Mouse (Mus musculus): Measurements from ENCODE around the gene Cenpj. TPM values are rescaled to one million over a fixed set of nuclear protein-coding genes. Genes with fewer than 3 reads are reported as not detected.

Gene Cenpj
- polyA plus RNA-seq, 1 experiment from 2014 or later: 22.1 TPM

DNA sequence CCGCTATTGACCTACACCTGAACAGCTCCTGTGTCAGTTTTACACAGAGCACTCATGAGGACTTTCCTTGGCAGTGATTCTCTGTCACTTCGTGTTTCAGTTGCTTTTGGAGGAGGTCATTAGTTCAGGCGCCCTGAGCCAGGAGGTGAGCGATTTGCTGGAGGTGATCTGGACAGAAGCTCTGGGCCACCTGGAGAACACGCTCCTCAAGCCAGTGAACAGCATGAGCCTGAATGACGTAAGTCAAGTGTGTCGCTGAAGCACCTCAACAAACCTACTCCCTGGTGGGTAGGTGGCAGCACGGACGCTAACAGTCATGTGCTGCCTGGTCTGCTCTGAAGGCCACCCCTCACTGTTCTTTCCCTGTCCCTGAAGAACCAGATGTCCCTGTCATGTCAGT lies 17.0 kb upstream of the Cenpj start:
- WGBS: 89% methylated on average over 9 of the region's 9 CpGs
- Histone ChIP-seq H3K9me3 (ENCODE audit: control insufficient read depth, low read length) (no peaks in the 10 kb centered on the region), H3K27me3 (ENCODE audit: control insufficient read depth, insufficient read depth, low read length) (no peaks in the 10 kb centered on the region), H3K4me1 (ENCODE audit: control insufficient read depth, insufficient read depth, low read length) (no peaks in the 10 kb centered on the region), H3K4me3 (ENCODE audit: low read depth, low read length) (no peak overlapping the region), H3K4me2 (ENCODE audit: low read depth, severe bottlenecking) (no peak overlapping the region), H3K27ac (replicated peaks; ENCODE audit: low read depth, low read length) (no peak overlapping the region), H3K36me3 (ENCODE audit: control insufficient read depth, insufficient read depth, low read length) (no peaks in the 10 kb centered on the region), H3K9ac (ENCODE audit: low read length) (no peak overlapping the region)
- DNase-seq (ENCODE audit: low spot score) (no peak), ATAC-seq (ENCODE audit: insufficient number of reproducible peaks, low FRiP score, low TSS enrichment, low read depth) (no peak)

DNA sequence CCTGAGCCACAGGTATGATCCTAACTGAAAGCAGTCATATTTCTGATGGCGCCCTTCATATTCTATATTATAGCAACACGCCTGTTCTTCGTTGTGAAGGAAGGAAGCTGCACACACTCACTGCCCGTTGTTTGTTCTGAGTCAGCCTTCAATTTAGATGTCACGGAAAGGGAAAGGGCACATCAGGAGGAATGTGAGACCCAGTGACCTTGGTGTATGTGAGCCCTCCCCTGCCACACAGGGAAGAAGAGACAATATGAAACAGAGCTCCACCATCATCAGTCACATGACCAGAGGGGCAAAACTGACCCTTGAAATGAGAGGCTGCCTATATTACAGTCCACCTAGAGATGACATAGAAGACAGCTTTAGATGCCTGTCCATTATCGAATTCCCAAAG lies 7.1 kb upstream of the Cenpj start:
- WGBS: 85% methylated on average over 6 of the region's 6 CpGs
- DNase-seq (ENCODE audit: low spot score) (no peak), ATAC-seq (ENCODE audit: insufficient number of reproducible peaks, low FRiP score, low TSS enrichment, low read depth) (no peak)
- Histone ChIP-seq H3K36me3 (ENCODE audit: control insufficient read depth, insufficient read depth, low read length) (no peaks in the 10 kb centered on the region), H3K27me3 (ENCODE audit: control insufficient read depth, insufficient read depth, low read length) (no peaks in the 10 kb centered on the region), H3K9ac (ENCODE audit: low read length) (no peak overlapping the region), H3K4me1 (ENCODE audit: control insufficient read depth, insufficient read depth, low read length) (no peaks in the 10 kb centered on the region), H3K4me2 (ENCODE audit: low read depth, severe bottlenecking) (no peak overlapping the region), H3K9me3 (ENCODE audit: control insufficient read depth, low read length) (no peaks in the 10 kb centered on the region), H3K27ac (replicated peaks; ENCODE audit: low read depth, low read length) (no peak overlapping the region), H3K4me3 (ENCODE audit: low read depth, low read length) (no peak overlapping the region)

DNA sequence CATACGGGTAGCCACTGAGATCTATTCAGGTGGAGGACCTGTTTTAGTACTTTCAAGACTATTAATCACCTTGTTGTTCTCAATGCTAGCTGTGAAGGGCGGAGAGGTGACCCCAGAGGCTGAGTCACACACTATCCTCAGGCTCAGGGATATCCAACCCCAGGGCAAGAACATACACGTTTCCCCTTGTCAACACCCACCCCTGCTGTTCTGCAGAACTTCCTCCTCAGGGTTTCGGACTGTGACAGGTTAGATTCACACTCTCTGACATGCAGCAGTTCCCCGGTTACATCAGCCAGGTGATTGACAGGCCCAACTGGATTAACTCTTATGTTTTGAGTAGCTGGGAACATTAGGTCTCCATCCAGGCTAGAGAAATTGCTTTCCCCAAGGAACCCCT lies 5.9 kb upstream of the Cenpj start:
- 53% methylated on average over 5 of the region's 5 CpGs for WGBS
- no peaks in the 10 kb centered on the region for H3K4me1 ChIP-seq (ENCODE audit: control insufficient read depth, insufficient read depth, low read length)
- no peak for DNase-seq (ENCODE audit: low spot score)
- no peak overlapping the region for H3K9ac ChIP-seq (ENCODE audit: low read length)
- ATAC-seq (ENCODE audit: insufficient number of reproducible peaks, low FRiP score, low TSS enrichment, low read depth): no peak
- H3K36me3 ChIP-seq (ENCODE audit: control insufficient read depth, insufficient read depth, low read length): no peaks in the 10 kb centered on the region
- H3K4me2 ChIP-seq (ENCODE audit: low read depth, severe bottlenecking): no peak overlapping the region
- no peak overlapping the region for H3K27ac ChIP-seq (replicated peaks; ENCODE audit: low read depth, low read length)
- no peak overlapping the region for H3K4me3 ChIP-seq (ENCODE audit: low read depth, low read length)
- H3K27me3 ChIP-seq (ENCODE audit: control insufficient read depth, insufficient read depth, low read length): no peaks in the 10 kb centered on the region
- H3K9me3 ChIP-seq (ENCODE audit: control insufficient read depth, low read length): no peaks in the 10 kb centered on the region

DNA sequence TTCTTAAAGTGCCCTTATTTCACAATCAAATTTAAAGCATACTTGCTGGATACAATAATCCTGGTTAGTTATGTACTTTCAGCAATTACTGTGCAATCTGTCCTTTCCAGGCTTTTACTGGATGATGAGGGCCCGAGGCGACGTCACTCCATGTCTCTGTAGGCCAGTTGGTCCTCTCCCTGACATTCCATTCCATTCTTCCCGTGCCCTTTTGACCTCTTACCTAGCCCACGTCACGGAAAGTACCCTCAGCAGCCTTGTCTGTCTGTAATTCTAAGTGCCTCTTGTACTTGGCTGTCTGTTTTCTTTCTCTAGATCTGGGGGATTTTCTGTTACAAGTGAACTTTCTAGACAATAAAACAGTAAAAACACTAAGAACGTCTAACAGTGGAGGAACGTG lies 3.8 kb upstream of the Cenpj start:
- H3K27me3 ChIP-seq (ENCODE audit: control insufficient read depth, insufficient read depth, low read length): no peaks in the 10 kb centered on the region
- no peak for ATAC-seq (ENCODE audit: insufficient number of reproducible peaks, low FRiP score, low TSS enrichment, low read depth)

DNA sequence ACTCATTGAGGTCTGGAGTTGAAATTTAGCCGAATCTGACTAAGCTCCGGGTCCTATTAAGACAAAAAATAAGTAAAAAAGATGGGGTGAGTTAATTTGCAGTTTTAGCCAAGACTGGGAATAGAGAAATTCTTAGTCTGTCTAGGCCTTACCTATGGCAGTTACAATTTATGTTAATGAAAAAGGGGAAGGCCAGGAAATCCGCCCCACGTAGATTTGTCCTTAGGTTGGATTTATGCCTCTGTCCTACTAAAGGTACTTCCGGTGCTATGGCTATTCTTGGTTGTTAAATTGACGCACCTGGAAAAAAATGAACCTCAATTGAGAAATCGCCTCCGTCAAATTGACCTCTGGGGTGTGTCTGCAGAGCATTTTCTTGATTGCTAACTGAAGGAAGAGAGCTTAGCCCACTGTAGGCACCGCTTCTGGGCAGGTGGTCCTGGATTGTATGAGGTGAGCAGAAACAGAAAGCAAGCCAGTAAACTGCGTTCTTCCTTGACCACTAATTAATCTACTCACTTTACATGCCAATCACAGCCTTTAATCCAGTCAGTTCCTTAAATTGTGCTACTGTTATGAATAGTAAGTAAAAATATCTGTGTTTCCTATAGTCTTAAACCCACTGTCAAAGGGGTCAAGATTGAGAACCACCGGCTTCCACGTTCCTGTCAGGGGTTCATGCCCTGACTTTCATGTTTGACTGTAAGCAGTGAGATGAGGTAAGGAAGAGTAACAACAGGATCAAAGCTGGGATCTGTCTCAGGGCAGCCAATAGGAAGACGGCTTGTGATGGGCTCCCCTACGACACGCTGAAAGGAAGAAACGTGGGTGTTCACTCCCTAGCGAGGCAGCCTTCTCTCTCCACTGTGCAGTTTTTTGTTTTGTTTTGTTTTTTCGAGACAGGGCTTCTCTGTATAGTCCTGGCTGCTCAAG lies 1.0 kb upstream of the Cenpj start:
- Histone ChIP-seq H3K4me1 (ENCODE audit: control insufficient read depth, insufficient read depth, low read length) (0 out of 2 replicates have a peak, but pooled peaks cover 2% of the 10 kb centered on the region), H3K9ac (ENCODE audit: low read length) (no peak overlapping the region; the same call in 1 of the 2 replicates), H3K9me3 (ENCODE audit: control insufficient read depth, low read length) (no peaks in the 10 kb centered on the region), H3K36me3 (ENCODE audit: control insufficient read depth, insufficient read depth, low read length) (no peaks in the 10 kb centered on the region), H3K4me2 (ENCODE audit: low read depth, severe bottlenecking) (peak overlapping the region; percentile 83), H3K4me3 (ENCODE audit: low read depth, low read length) (peak overlapping the region; percentile 47; the same call in 1 of the 2 replicates), H3K27me3 (ENCODE audit: control insufficient read depth, insufficient read depth, low read length) (no peaks in the 10 kb centered on the region), H3K27ac (replicated peaks; ENCODE audit: low read depth, low read length) (no peak overlapping the region)
- ATAC-seq (ENCODE audit: insufficient number of reproducible peaks, low FRiP score, low TSS enrichment, low read depth): no peak
- DNase-seq (ENCODE audit: low spot score): no peak
- WGBS: 78% methylated on average over 18 of the region's 18 CpGs

More for the DNA sequence above, 3.8 kb upstream of the Cenpj start:
- 60% methylated on average over 8 of the region's 8 CpGs for WGBS
- no peak overlapping the region for H3K4me3 ChIP-seq (ENCODE audit: low read depth, low read length)
- no peak overlapping the region for H3K27ac ChIP-seq (replicated peaks; ENCODE audit: low read depth, low read length)
- H3K4me2 ChIP-seq (ENCODE audit: low read depth, severe bottlenecking): no peak overlapping the region
- DNase-seq (ENCODE audit: low spot score): no peak
- H3K4me1 ChIP-seq (ENCODE audit: control insufficient read depth, insufficient read depth, low read length): no peaks in the 10 kb centered on the region
- H3K9me3 ChIP-seq (ENCODE audit: control insufficient read depth, low read length): no peaks in the 10 kb centered on the region
- no peak overlapping the region for H3K9ac ChIP-seq (ENCODE audit: low read length)
- no peaks in the 10 kb centered on the region for H3K36me3 ChIP-seq (ENCODE audit: control insufficient read depth, insufficient read depth, low read length)

DNA sequence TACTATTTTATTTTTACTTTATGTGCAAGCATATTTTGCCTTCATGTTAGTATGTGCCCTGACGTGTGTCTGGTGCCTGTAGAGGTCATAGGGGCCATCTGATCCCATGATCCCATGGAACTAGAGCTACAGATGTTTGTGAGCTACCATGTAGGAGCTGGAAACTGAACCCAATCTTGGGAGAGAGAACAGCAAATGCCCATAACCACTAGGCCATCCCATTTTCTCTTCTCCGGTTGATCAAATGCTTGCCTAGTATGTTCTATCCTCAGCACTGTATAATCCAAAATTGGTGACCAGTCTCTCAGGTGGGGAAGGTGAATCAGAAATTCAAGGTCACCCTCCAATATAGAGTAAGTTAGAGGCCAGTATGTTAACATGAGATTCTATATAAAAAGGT lies 2.7 kb downstream of the Cenpj start:
- Histone ChIP-seq H3K4me3 (ENCODE audit: low read depth, low read length) (no peak overlapping the region), H3K27me3 (ENCODE audit: control insufficient read depth, insufficient read depth, low read length) (no peaks in the 10 kb centered on the region), H3K36me3 (ENCODE audit: control insufficient read depth, insufficient read depth, low read length) (no peaks in the 10 kb centered on the region), H3K9me3 (ENCODE audit: control insufficient read depth, low read length) (no peaks in the 10 kb centered on the region), H3K4me2 (ENCODE audit: low read depth, severe bottlenecking) (no peak overlapping the region), H3K4me1 (ENCODE audit: control insufficient read depth, insufficient read depth, low read length) (peaks cover 6% of the 10 kb centered on the region; the same call in 1 of the 2 replicates), H3K9ac (ENCODE audit: low read length) (no peak overlapping the region), H3K27ac (replicated peaks; ENCODE audit: low read depth, low read length) (no peak overlapping the region)
- DNase-seq (ENCODE audit: low spot score) (no peak), ATAC-seq (ENCODE audit: insufficient number of reproducible peaks, low FRiP score, low TSS enrichment, low read depth) (no peak)
- WGBS: 85% methylated on average over 2 of the region's 2 CpGs

DNA sequence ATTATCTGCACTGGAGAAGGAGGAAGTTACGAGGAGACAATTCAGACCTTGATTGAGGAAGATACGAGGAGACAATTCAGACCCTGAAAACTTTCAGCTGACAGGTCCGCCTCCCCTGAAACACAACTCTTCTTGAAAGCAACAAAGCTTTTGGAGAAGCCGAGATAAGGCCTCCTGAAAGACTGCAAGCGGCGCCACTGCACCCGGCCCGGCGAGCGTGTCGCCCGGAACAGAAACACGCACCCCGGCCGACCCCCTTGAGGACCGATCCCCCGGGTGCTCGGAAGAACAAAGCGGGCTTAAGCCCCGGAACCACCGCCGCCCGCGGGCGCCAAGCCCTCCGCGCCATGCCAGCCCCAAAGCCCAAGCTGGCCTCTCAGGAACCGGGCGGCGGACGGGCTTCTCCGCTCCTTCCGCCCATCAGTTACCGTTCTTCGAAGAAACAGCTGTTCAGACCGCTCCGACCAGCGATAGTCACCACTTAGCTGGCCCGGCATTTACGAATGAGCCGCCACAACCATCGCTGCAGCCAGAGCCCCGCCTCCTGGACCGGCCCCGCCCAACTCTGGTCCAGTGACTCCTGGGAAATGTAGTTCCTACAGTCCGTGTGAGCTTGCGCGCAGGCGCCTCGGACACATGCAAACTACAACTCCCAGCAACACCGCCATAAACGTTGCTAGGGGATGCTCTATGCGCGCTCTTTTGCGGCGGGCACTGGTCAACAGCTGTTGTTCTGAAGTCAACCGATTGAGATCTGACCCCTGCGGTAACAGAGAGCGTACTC lies 3.7 kb downstream of the Cenpj start:
- Histone ChIP-seq H3K27ac (replicated peaks; ENCODE audit: low read depth, low read length) (peak overlapping the region; percentile 68; the same call in 1 of the 2 replicates), H3K9me3 (ENCODE audit: control insufficient read depth, low read length) (no peaks in the 10 kb centered on the region), H3K27me3 (ENCODE audit: control insufficient read depth, insufficient read depth, low read length) (no peaks in the 10 kb centered on the region), H3K36me3 (ENCODE audit: control insufficient read depth, insufficient read depth, low read length) (no peaks in the 10 kb centered on the region), H3K9ac (ENCODE audit: low read length) (peak overlapping the region; percentile 81), H3K4me1 (ENCODE audit: control insufficient read depth, insufficient read depth, low read length) (peaks cover 6% of the 10 kb centered on the region; the same call in 1 of the 2 replicates), H3K4me3 (ENCODE audit: low read depth, low read length) (peak overlapping the region; percentile 89), H3K4me2 (ENCODE audit: low read depth, severe bottlenecking) (peak overlapping the region; percentile 55)
- peak; percentile 99 for ATAC-seq (ENCODE audit: insufficient number of reproducible peaks, low FRiP score, low TSS enrichment, low read depth)
- peak; percentile 97 for DNase-seq (ENCODE audit: low spot score)
- WGBS: under 1% methylated on average over 59 of the region's 59 CpGs

DNA sequence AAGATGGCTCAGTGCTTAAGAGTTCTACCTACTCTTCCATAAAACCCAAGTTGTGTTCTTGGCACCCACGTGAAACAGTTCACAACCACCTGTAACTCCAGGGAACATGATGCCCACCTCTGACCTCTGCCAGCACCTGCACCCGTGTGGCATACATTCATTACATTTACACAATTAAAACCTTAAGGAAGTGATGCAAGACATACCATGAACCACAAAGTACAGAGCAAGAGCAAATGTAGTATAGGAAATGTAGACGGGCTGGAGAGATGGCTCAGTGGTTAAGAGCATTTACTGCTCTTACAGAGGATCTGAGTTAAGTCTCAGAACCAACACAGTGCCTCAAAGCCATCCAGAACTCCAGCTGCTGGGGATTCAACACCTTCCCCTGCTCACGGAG lies 6.2 kb downstream of the Cenpj start:
- ATAC-seq (ENCODE audit: insufficient number of reproducible peaks, low FRiP score, low TSS enrichment, low read depth) (no peak), DNase-seq (ENCODE audit: low spot score) (no peak)
- Histone ChIP-seq H3K9me3 (ENCODE audit: control insufficient read depth, low read length) (no peaks in the 10 kb centered on the region), H3K4me2 (ENCODE audit: low read depth, severe bottlenecking) (no peak overlapping the region), H3K4me1 (ENCODE audit: control insufficient read depth, insufficient read depth, low read length) (peaks cover 6% of the 10 kb centered on the region; the same call in 1 of the 2 replicates), H3K4me3 (ENCODE audit: low read depth, low read length) (no peak overlapping the region), H3K27me3 (ENCODE audit: control insufficient read depth, insufficient read depth, low read length) (no peaks in the 10 kb centered on the region), H3K9ac (ENCODE audit: low read length) (no peak overlapping the region), H3K27ac (replicated peaks; ENCODE audit: low read depth, low read length) (no peak overlapping the region), H3K36me3 (ENCODE audit: control insufficient read depth, insufficient read depth, low read length) (no peaks in the 10 kb centered on the region)
- WGBS: 76% methylated on average over 4 of the region's 4 CpGs

Measured in limb, embryonic 11.5 days (tissue).